Mouse (Mus musculus) midbrain, embryonic 12.5 days (tissue): ENCODE data around the gene Snd1. TPM values are rescaled to one million over a fixed set of nuclear protein-coding genes. Genes with fewer than 3 reads are reported as not detected.

Experiments used
- ATAC-seq: fragments of 200-750 bp; cut with Nextera tagmentation; 2 replicates; pipeline ENCODE4 v1.8.0; 2017; ENCODE audit warnings: low read depth, moderate TSS enrichment, moderate library complexity; ENCODE audit not compliant: low FRiP score
- H3K27ac ChIP-seq: fragments of 300-500 bp; sonication (generic); replicated peaks from 2 replicates; pipeline ENCODE4 v1.5.1; 2016; ENCODE audit warnings: mild to moderate bottlenecking
- H3K27me3 ChIP-seq: fragments of 300-500 bp; sonication (generic); 2 replicates; pipeline ENCODE4 v1.6.1; 2016; ENCODE audit warnings: mild to moderate bottlenecking
- H3K36me3 ChIP-seq: fragments of 300-500 bp; sonication (generic); 2 replicates; pipeline ENCODE4 v1.6.1; 2016
- H3K4me1 ChIP-seq: fragments of 300-500 bp; sonication (generic); 2 replicates; pipeline ENCODE4 v1.6.1; 2016
- H3K4me2 ChIP-seq: fragments of 300-500 bp; sonication (generic); replicated peaks from 2 replicates; pipeline ENCODE4 v1.6.1; 2016; ENCODE audit warnings: mild to moderate bottlenecking, moderate library complexity
- H3K4me3 ChIP-seq: fragments of 300-500 bp; sonication (generic); 2 replicates; pipeline ENCODE4 v1.5.1; 2016; ENCODE audit warnings: mild to moderate bottlenecking
- H3K9ac ChIP-seq: fragments of 300-500 bp; sonication (generic); replicated peaks from 2 replicates; pipeline ENCODE4 v1.6.1; 2016; ENCODE audit warnings: mild to moderate bottlenecking, moderate library complexity
- H3K9me3 ChIP-seq: fragments of 300-500 bp; sonication (generic); 2 replicates; pipeline ENCODE4 v1.6.1; 2016; ENCODE audit warnings: mild to moderate bottlenecking
- WGBS: fragments of 180-500 bp; shearing (Covaris S2); methylation state at CpG from one replicate; pipeline ENCODE4 v1.1.7; 2016; 5-methylcytosine and 5-hydroxymethylcytosine counted together
- polyA plus RNA-seq: library from polyadenylated mRNA; unstranded; fragments of >200 nt; fragmentation: Nextera tagmentation; extraction: Ambion mirVana; gene quantifications from 2 replicates; pipeline ENCODE4 v1.2.1, GENCODE M21; 2016

Gene Snd1
- polyA plus RNA-seq, 1 experiment from 2014 or later = 106 TPM

- WGBS = 15% methylated on average over 3 of the region's 3 CpGs
- peaks cover 16% of the 10 kb centered on the region for H3K27me3 ChIP-seq
- H3K36me3 ChIP-seq = peaks cover 9% of the 10 kb centered on the region
- no peak for ATAC-seq
- peak overlapping the region; percentile 21 for H3K4me3 ChIP-seq
- peak overlapping the region; percentile 34; the same call in 1 of the 2 replicates for H3K9ac ChIP-seq
- H3K4me2 ChIP-seq = peak overlapping the region; percentile 99
- H3K27ac ChIP-seq = peak overlapping the region; percentile 40
- no peaks in the 10 kb centered on the region for H3K9me3 ChIP-seq
- peaks cover 62% of the 10 kb centered on the region for H3K4me1 ChIP-seq
Observed at GRCm38 (mm10) chr6:28827565-28827964, 352.6 kb downstream of the Snd1 start.

GRCm38 (mm10) chr6:28828593-28828992 is 353.7 kb downstream of the Snd1 start:
- no peak for ATAC-seq
- Histone ChIP-seq H3K27me3 (peaks cover 18% of the 10 kb centered on the region), H3K4me3 (peak overlapping the region; percentile 35), H3K9ac (no peak overlapping the region; the same call in 1 of the 2 replicates), H3K27ac (no peak overlapping the region), H3K4me1 (peaks cover 66% of the 10 kb centered on the region), H3K9me3 (no peaks in the 10 kb centered on the region), H3K36me3 (peaks cover 9% of the 10 kb centered on the region), H3K4me2 (peak overlapping the region; percentile 99)
- 21% methylated on average over 6 of the region's 6 CpGs for WGBS

GRCm38 (mm10) chr6:28830306-28830705 is 355.4 kb downstream of the Snd1 start:
- 93% methylated on average over 12 of the region's 12 CpGs for WGBS
- H3K27me3 ChIP-seq = peaks cover 33% of the 10 kb centered on the region
- peak overlapping the region; percentile 99 for H3K4me2 ChIP-seq
- H3K4me1 ChIP-seq = peaks cover 71% of the 10 kb centered on the region
- no peaks in the 10 kb centered on the region for H3K9me3 ChIP-seq
- no peak overlapping the region for H3K27ac ChIP-seq
- H3K9ac ChIP-seq = no peak overlapping the region
- H3K36me3 ChIP-seq = peaks cover 9% of the 10 kb centered on the region
- no peak for ATAC-seq
- H3K4me3 ChIP-seq = no peak overlapping the region

- WGBS = 21% methylated on average over 27 of the region's 27 CpGs
- Histone ChIP-seq H3K9me3 (no peaks in the 10 kb centered on the region), H3K4me1 (peaks cover 62% of the 10 kb centered on the region), H3K4me3 (peak within 1 kb of the TSS; percentile 81), H3K27me3 (peaks cover 40% of the 10 kb centered on the region), H3K4me2 (peak within 1 kb of the TSS; percentile 99), H3K27ac (peak within 1 kb of the TSS; percentile 94), H3K9ac (peak within 1 kb of the TSS; percentile 95), H3K36me3 (peaks cover 9% of the 10 kb centered on the region)
- ATAC-seq = 0 out of 2 replicates have a peak, but pooled peaks have one; percentile 1
Observed at GRCm38 (mm10) chr6:28831011-28831853, 356.3 kb downstream of the Snd1 start, which contains the start of gene Lrrc4. Lrrc4 (minus strand) TSS chr6:28831747.

GRCm38 (mm10) chr6:28831854-28832750 is 357.2 kb downstream of the Snd1 start:
- Histone ChIP-seq H3K27me3 (peaks cover 40% of the 10 kb centered on the region), H3K4me2 (peak overlapping the region; percentile 99), H3K4me3 (peak overlapping the region; percentile 81), H3K4me1 (peaks cover 54% of the 10 kb centered on the region), H3K9ac (peak overlapping the region; percentile 95), H3K9me3 (no peaks in the 10 kb centered on the region), H3K27ac (peak overlapping the region; percentile 94), H3K36me3 (peaks cover 9% of the 10 kb centered on the region)
- peak; percentile 51 for ATAC-seq
- WGBS = under 1% methylated on average over 80 of the region's 82 CpGs

GRCm38 (mm10) chr6:28832751-28833291 is 357.9 kb downstream of the Snd1 start:
- Histone ChIP-seq H3K27ac (peak overlapping the region; percentile 94), H3K27me3 (peaks cover 40% of the 10 kb centered on the region), H3K4me2 (peak overlapping the region; percentile 99), H3K36me3 (peaks cover 9% of the 10 kb centered on the region), H3K4me1 (peaks cover 47% of the 10 kb centered on the region), H3K9ac (peak overlapping the region; percentile 95), H3K4me3 (peak overlapping the region; percentile 81), H3K9me3 (no peaks in the 10 kb centered on the region)
- under 1% methylated on average over 56 of the region's 58 CpGs for WGBS
- peak; percentile 74 for ATAC-seq

- peak overlapping the region; percentile 95 for H3K9ac ChIP-seq
- peak; percentile 68 for ATAC-seq
- peaks cover 9% of the 10 kb centered on the region for H3K36me3 ChIP-seq
- H3K4me1 ChIP-seq = peaks cover 42% of the 10 kb centered on the region
- no peaks in the 10 kb centered on the region for H3K9me3 ChIP-seq
- H3K27me3 ChIP-seq = peaks cover 40% of the 10 kb centered on the region
- peak overlapping the region; percentile 99 for H3K4me2 ChIP-seq
- H3K4me3 ChIP-seq = peak overlapping the region; percentile 81
- peak overlapping the region; percentile 94 for H3K27ac ChIP-seq
- WGBS = 0% methylated on average over 39 of the region's 43 CpGs
Observed at GRCm38 (mm10) chr6:28833380-28833822, 358.5 kb downstream of the Snd1 start.

GRCm38 (mm10) chr6:28834046-28834445 is 359.1 kb downstream of the Snd1 start:
- Histone ChIP-seq H3K9me3 (no peaks in the 10 kb centered on the region), H3K4me3 (peak overlapping the region; percentile 81), H3K9ac (no peak overlapping the region), H3K36me3 (peaks cover 9% of the 10 kb centered on the region), H3K27me3 (peaks cover 40% of the 10 kb centered on the region), H3K4me2 (peak overlapping the region; percentile 99), H3K27ac (0 out of 2 replicates have a peak overlapping the region, but pooled peaks have one; percentile 94), H3K4me1 (peaks cover 36% of the 10 kb centered on the region)
- ATAC-seq = no peak
- WGBS = 35% methylated on average over 2 of the region's 2 CpGs

- Histone ChIP-seq H3K4me2 (no peak overlapping the region), H3K9me3 (no peaks in the 10 kb centered on the region), H3K27me3 (peaks cover 24% of the 10 kb centered on the region), H3K4me3 (no peak overlapping the region), H3K9ac (no peak overlapping the region), H3K27ac (no peak overlapping the region), H3K36me3 (no peaks in the 10 kb centered on the region), H3K4me1 (peaks cover 18% of the 10 kb centered on the region)
- ATAC-seq = no peak
Observed at GRCm38 (mm10) chr6:28836600-28836999, 361.7 kb downstream of the Snd1 start.

- H3K4me2 ChIP-seq = no peak overlapping the region
- no peak overlapping the region for H3K4me3 ChIP-seq
- H3K4me1 ChIP-seq = peaks cover 38% of the 10 kb centered on the region
- H3K27me3 ChIP-seq = no peaks in the 10 kb centered on the region
- no peaks in the 10 kb centered on the region for H3K36me3 ChIP-seq
- H3K9me3 ChIP-seq = no peaks in the 10 kb centered on the region
- peak overlapping the region; percentile 85; the same call in 1 of the 2 replicates for H3K27ac ChIP-seq
- 88% methylated on average over 3 of the region's 3 CpGs for WGBS
- H3K9ac ChIP-seq = no peak overlapping the region
- ATAC-seq = no peak
Observed at GRCm38 (mm10) chr6:28841569-28841968, 366.6 kb downstream of the Snd1 start.
